Mouse (Mus musculus): Measurements from ENCODE around the gene Ppp1r12c.
A peak's percentile ranks its signal among the peaks of the same experiment; 100 is the strongest.

Ppp1r12c gene

DNA sequence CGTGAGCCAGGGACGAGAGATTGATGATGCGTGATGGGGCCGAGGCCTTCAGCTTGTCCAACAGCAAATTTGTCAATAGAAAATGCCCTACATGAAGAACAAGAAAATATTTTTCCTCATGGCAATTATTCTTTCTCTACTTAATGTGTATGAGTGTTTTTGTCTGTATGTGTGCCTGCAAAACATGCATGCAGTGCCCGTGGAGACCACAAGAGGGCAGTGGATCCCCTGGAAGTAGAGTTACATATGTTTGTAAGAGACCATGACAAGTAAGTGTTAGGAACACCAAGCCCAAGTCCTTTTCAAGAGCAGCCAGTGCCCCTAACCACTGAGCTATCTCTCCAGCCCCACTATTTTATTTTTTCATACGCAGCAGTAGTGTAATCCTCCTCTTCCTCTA lies 69.9 kb downstream of the Ppp1r12c start:
- peak; percentile 52 to 57 for DNase-seq (ENCODE audit: low spot score in 2 of 2)

Data from frontal cortex, postnatal 25 days (tissue).